Mouse (Mus musculus) liver, embryonic 12.5 days (tissue): Measurements from ENCODE around the gene Fam187a. TPM values are rescaled to one million over a fixed set of nuclear protein-coding genes. Genes with fewer than 3 reads are reported as not detected.
A peak's percentile ranks its signal among the peaks of the same experiment; 100 is the strongest.

Source experiments
- ATAC-seq: fragments of 200-750 bp; cut with Nextera tagmentation; 2 replicates; pipeline ENCODE4 v1.8.0; 2017; ENCODE audit warnings: moderate number of reproducible peaks, mild to moderate bottlenecking, moderate library complexity
- H3K27ac ChIP-seq: fragments of 300-500 bp; sonication (generic); 2 replicates; pipeline ENCODE4 v1.5.1; 2016; ENCODE audit warnings: mild to moderate bottlenecking
- H3K27me3 ChIP-seq: fragments of 300-500 bp; sonication (generic); replicated peaks from 2 replicates; pipeline ENCODE4 v1.6.1; 2016; ENCODE audit warnings: mild to moderate bottlenecking, moderate library complexity
- H3K36me3 ChIP-seq: fragments of 300-500 bp; sonication (generic); 2 replicates; pipeline ENCODE4 v1.6.1; 2016; ENCODE audit warnings: mild to moderate bottlenecking, moderate library complexity
- H3K4me1 ChIP-seq: fragments of 300-500 bp; sonication (generic); 2 replicates; pipeline ENCODE4 v1.6.1; 2016
- H3K4me2 ChIP-seq: fragments of 300-500 bp; sonication (generic); 2 replicates; pipeline ENCODE4 v1.6.1; 2016; ENCODE audit warnings: mild to moderate bottlenecking, moderate library complexity
- H3K4me3 ChIP-seq: fragments of 300-500 bp; sonication (generic); 2 replicates; pipeline ENCODE4 v1.5.1; 2016; ENCODE audit warnings: mild to moderate bottlenecking, moderate library complexity
- H3K9ac ChIP-seq: fragments of 300-500 bp; sonication (generic); 2 replicates; pipeline ENCODE4 v1.6.1; 2016; ENCODE audit warnings: mild to moderate bottlenecking, moderate library complexity
- H3K9me3 ChIP-seq: fragments of 300-500 bp; sonication (generic); replicated peaks from 2 replicates; pipeline ENCODE4 v1.6.1; 2016; ENCODE audit warnings: mild to moderate bottlenecking, moderate library complexity
- WGBS: fragments of 180-500 bp; shearing (Covaris S2); methylation state at CpG from one replicate; pipeline ENCODE4 v1.1.7; 2016; ENCODE audit not compliant: insufficient replicate concordance; 5-methylcytosine and 5-hydroxymethylcytosine counted together
- polyA plus RNA-seq: library from polyadenylated mRNA; unstranded; fragments of >200 nt; fragmentation: Nextera tagmentation; extraction: Ambion mirVana; gene quantifications from 2 replicates; pipeline ENCODE4 v1.2.1, GENCODE M21; 2016

The Fam187a gene
- polyA plus RNA-seq, 1 experiment from 2014 or later, result not detected

DNA sequence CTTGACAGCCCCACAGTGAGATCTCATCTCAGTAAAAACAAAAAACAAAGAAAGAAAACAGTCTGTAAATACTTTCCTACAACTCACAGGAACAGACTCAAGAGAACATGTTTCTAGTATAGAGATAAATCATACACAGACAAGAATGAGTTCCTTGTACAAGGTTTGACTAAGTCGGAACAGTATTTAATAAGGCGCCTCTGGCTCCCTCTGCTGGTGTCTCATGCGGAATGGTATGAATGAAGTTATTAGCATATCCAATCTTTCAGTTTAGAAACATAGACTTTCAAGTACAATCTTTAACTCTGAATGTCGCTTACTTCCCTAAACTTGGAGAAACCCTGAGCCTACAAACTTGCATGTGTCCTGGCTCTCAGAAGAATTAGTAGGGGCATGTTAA is 20.7 kb upstream of the Fam187a start:
- H3K4me3 ChIP-seq, result no peak overlapping the region
- 58% methylated on average over 4 of the region's 4 CpGs for WGBS
- no peak overlapping the region for H3K27ac ChIP-seq
- no peaks in the 10 kb centered on the region for H3K9me3 ChIP-seq
- peaks cover 100% of the 10 kb centered on the region for H3K36me3 ChIP-seq
- no peak overlapping the region for H3K4me2 ChIP-seq
- ATAC-seq, result no peak
- H3K27me3 ChIP-seq, result no peaks in the 10 kb centered on the region
- no peaks in the 10 kb centered on the region for H3K4me1 ChIP-seq
- no peak overlapping the region for H3K9ac ChIP-seq

GRCm38 (mm10) chr11:102874801-102875334 is 10.1 kb upstream of the Fam187a start:
- H3K36me3 ChIP-seq, result peaks cover 74% of the 10 kb centered on the region
- no peak overlapping the region for H3K9ac ChIP-seq
- no peak for ATAC-seq
- no peak overlapping the region for H3K27ac ChIP-seq
- H3K27me3 ChIP-seq, result no peaks in the 10 kb centered on the region
- no peak overlapping the region for H3K4me3 ChIP-seq
- no peak overlapping the region for H3K4me2 ChIP-seq
- peaks cover 13% of the 10 kb centered on the region for H3K4me1 ChIP-seq
- no peaks in the 10 kb centered on the region for H3K9me3 ChIP-seq
- WGBS, result 86% methylated on average over 7 of the region's 7 CpGs

DNA sequence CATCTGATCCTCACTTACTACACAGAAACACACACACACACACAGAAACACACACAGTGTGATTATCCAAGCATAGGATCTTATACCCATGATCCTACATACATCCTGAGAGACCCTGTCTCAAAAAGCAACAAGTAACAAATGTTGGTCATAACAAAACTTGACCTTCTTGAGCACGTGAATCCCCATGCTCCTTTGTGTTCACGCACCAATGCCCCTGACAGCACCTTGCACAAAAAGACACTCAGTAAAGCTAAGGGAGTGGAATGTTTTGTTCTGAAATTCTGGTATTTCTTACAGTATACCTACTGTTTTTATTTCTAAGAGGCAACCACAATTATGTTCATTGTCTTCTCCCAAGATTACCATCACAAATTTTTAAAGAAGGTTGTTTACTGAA is 5.4 kb upstream of the Fam187a start:
- ATAC-seq, result no peak
- Histone ChIP-seq H3K4me1 (peaks cover 39% of the 10 kb centered on the region), H3K27ac (no peak overlapping the region), H3K9ac (peak overlapping the region; percentile 86), H3K4me2 (peak overlapping the region; percentile 86), H3K9me3 (no peaks in the 10 kb centered on the region), H3K27me3 (peaks cover 24% of the 10 kb centered on the region), H3K36me3 (peaks cover 37% of the 10 kb centered on the region), H3K4me3 (peak overlapping the region; percentile 84)
- 88% methylated on average over 2 of the region's 2 CpGs for WGBS

GRCm38 (mm10) chr11:102880585-102881313 is 4.2 kb upstream of the Fam187a start, which contains the start of the genes Eftud2 and Ccdc103:
Gene Eftud2 (minus strand): TSS chr11:102880985.
Gene Ccdc103 (plus strand): TSS chr11:102881204.
- Histone ChIP-seq H3K4me3 (peak within 1 kb of the TSS; percentile 84), H3K36me3 (peaks cover 25% of the 10 kb centered on the region), H3K9ac (peak within 1 kb of the TSS; percentile 86), H3K4me2 (peak within 1 kb of the TSS; percentile 86), H3K4me1 (peaks cover 48% of the 10 kb centered on the region), H3K9me3 (no peaks in the 10 kb centered on the region), H3K27me3 (peaks cover 36% of the 10 kb centered on the region), H3K27ac (peak within 1 kb of the TSS; percentile 83)
- ATAC-seq, result peak; percentile 90
- under 1% methylated on average over 62 of the region's 62 CpGs for WGBS

DNA sequence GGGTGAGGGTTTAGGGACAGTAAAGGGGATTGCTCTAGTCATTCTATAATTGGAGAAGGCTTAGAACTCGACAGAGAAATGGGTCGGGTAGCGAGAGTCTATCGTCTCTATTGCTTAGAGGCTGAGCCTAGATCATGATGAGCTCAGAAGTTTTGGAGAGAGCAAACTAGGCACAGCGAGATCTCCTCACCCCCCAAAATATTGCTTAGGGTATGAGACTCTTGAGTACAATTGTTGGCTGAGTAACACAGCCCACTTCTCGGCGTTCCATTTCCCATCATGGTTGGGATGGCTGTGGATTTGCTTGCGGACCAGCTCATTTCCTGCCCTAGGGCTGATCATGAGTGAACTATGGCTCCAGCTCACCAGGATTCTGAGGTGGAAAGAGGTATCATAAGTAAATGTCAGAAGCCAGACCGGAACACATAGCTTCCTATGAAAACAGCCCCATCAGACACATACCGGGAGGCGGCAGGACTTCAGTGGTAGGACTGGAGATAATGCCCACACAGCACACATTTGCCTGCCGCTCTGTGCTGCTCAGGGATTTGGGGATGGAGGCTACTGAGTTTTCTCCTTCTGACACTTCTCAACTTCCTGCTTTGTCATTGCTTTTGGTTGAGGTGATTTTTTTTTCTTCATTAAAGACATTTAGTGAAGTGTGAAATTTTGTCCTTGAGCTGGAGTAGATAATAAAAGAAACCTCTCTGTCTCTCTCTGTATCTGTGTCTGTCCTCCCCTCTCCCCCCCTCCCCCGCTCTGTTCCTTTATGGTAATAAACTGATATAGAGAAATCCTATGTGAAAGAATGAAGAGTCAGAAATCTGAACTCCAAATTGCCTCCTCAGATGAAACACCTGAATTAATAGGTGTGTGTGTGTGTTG is 3.4 kb upstream of the Fam187a start:
- Histone ChIP-seq H3K36me3 (peaks cover 17% of the 10 kb centered on the region), H3K4me3 (peak overlapping the region; percentile 84), H3K9me3 (no peaks in the 10 kb centered on the region), H3K27ac (peak overlapping the region; percentile 83), H3K9ac (peak overlapping the region; percentile 86), H3K4me1 (peaks cover 48% of the 10 kb centered on the region), H3K27me3 (peaks cover 44% of the 10 kb centered on the region), H3K4me2 (peak overlapping the region; percentile 86)
- 12% methylated on average over 13 of the region's 13 CpGs for WGBS
- ATAC-seq, result peak; percentile 51

GRCm38 (mm10) chr11:102887433-102887832 is 2.5 kb downstream of the Fam187a start:
- no peaks in the 10 kb centered on the region for H3K36me3 ChIP-seq
- no peak overlapping the region for H3K27ac ChIP-seq
- no peaks in the 10 kb centered on the region for H3K9me3 ChIP-seq
- ATAC-seq, result no peak
- peaks cover 38% of the 10 kb centered on the region for H3K4me1 ChIP-seq
- 69% methylated on average over 5 of the region's 5 CpGs for WGBS
- no peak overlapping the region for H3K4me3 ChIP-seq
- H3K4me2 ChIP-seq, result no peak overlapping the region
- no peak overlapping the region for H3K9ac ChIP-seq
- H3K27me3 ChIP-seq, result peaks cover 81% of the 10 kb centered on the region

DNA sequence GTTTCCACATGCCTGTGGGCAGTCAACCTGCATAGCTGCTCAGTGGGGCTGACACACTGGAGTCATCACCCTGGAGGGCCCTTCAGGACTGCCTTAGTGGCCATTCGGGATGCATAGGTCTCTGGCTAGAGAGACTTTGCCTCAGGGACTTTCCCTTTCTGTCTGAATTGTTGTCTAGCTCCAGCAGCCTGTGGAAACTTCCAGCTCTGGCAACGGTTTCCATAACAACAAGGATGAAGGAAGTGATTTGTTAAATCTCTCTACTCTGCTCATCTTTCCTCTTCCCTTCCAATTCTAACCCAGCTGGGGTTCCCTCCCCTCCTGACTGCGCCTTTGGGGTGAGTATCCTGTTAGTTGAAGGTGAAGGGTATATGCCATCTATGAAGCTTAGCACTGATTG is 3.2 kb downstream of the Fam187a start:
- Histone ChIP-seq H3K9ac (no peak overlapping the region), H3K4me2 (no peak overlapping the region), H3K4me1 (peaks cover 44% of the 10 kb centered on the region), H3K36me3 (no peaks in the 10 kb centered on the region), H3K27ac (no peak overlapping the region), H3K4me3 (no peak overlapping the region), H3K9me3 (no peaks in the 10 kb centered on the region), H3K27me3 (peaks cover 78% of the 10 kb centered on the region)
- 49% methylated on average over 3 of the region's 3 CpGs for WGBS
- ATAC-seq, result no peak

GRCm38 (mm10) chr11:102890096-102890495 is 5.1 kb downstream of the Fam187a start:
- Histone ChIP-seq H3K9me3 (no peaks in the 10 kb centered on the region), H3K36me3 (no peaks in the 10 kb centered on the region), H3K4me1 (peaks cover 49% of the 10 kb centered on the region), H3K9ac (no peak overlapping the region; the same call in 1 of the 2 replicates), H3K4me3 (no peak overlapping the region), H3K4me2 (no peak overlapping the region), H3K27me3 (peaks cover 78% of the 10 kb centered on the region), H3K27ac (no peak overlapping the region)
- WGBS, result 65% methylated on average over 5 of the region's 5 CpGs
- no peak for ATAC-seq

- Histone ChIP-seq H3K4me3 (peak overlapping the region; percentile 65), H3K36me3 (no peaks in the 10 kb centered on the region), H3K9ac (peak overlapping the region; percentile 76), H3K4me2 (peak overlapping the region; percentile 81), H3K27me3 (peaks cover 76% of the 10 kb centered on the region), H3K9me3 (no peaks in the 10 kb centered on the region), H3K4me1 (peaks cover 69% of the 10 kb centered on the region), H3K27ac (peak overlapping the region; percentile 96)
- 5% methylated on average over 43 of the region's 43 CpGs for WGBS
- ATAC-seq, result peak; percentile 74
Observed at GRCm38 (mm10) chr11:102893015-102893651, 8.2 kb downstream of the Fam187a start.

DNA sequence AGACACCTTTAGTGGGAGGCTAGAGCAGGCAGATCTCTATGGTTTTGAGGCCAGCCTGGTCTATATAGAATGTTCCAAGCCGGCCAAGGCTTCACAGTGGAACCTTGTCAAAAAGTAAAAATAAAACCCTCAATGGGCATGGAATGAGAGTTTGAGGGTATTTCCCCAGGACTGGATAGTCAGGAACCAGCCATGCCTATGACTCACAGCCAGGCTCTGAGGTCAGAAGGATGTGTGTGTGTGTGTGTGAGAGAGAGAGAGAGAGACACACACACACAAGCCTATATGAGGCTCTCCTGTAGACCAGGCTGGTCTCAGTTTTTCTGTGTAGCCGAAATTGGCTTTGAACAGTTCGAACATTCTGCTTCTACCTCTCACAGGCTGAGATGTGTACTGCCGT is 9.7 kb downstream of the Fam187a start:
- Histone ChIP-seq H3K27ac (peak overlapping the region; percentile 96), H3K9ac (peak overlapping the region; percentile 92)
- WGBS, result 73% methylated on average over 4 of the region's 4 CpGs

DNA sequence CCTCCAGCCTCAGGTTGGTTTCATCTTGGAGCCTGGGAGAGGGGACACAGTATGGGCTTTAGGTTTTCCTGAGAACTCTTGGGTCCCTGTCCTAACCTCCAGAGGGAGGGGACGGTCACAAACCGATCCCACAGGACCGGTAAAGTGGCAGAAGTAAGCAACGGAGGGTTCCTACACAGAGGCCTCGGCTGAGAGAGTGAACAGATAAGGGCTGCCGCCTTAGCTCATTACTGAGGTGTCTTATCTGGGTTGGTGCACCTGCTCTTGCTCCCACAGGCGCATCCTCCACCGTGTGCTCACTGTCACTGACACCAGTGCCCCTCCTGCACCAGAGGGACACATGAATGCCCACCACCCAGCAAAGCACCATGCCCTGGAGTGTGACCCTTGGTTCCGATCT is 10.8 kb downstream of the Fam187a start:
- peak; percentile 97 for ATAC-seq

More for the DNA sequence above, 9.7 kb downstream of the Fam187a start:
- peak overlapping the region; percentile 65 for H3K4me3 ChIP-seq
- no peaks in the 10 kb centered on the region for H3K36me3 ChIP-seq
- H3K4me1 ChIP-seq, result peaks cover 73% of the 10 kb centered on the region
- H3K9me3 ChIP-seq, result no peaks in the 10 kb centered on the region
- H3K27me3 ChIP-seq, result peaks cover 71% of the 10 kb centered on the region
- peak overlapping the region; percentile 81 for H3K4me2 ChIP-seq
- no peak for ATAC-seq

More for the DNA sequence above, 10.8 kb downstream of the Fam187a start:
- H3K9ac ChIP-seq, result peak overlapping the region; percentile 92
- peak overlapping the region; percentile 65 for H3K4me3 ChIP-seq
- no peaks in the 10 kb centered on the region for H3K36me3 ChIP-seq
- H3K4me2 ChIP-seq, result peak overlapping the region; percentile 81
- H3K27me3 ChIP-seq, result peaks cover 70% of the 10 kb centered on the region
- H3K9me3 ChIP-seq, result no peaks in the 10 kb centered on the region
- H3K4me1 ChIP-seq, result peaks cover 74% of the 10 kb centered on the region
- peak overlapping the region; percentile 96 for H3K27ac ChIP-seq
- WGBS, result 20% methylated on average over 9 of the region's 9 CpGs
